Mouse (Mus musculus) CH12.LX (cell line): ENCODE measurements around the gene Tmem132d.

Experiments used
- CHD1 ChIP-seq: IDR thresholded peaks from 2 replicates; pipeline ENCODE4 v1.6.1; 2012; ENCODE audit warnings: low read depth, low read length, improper control_type of control experiment, inconsistent platforms
- CHD2 ChIP-seq: IDR thresholded peaks from 2 replicates; pipeline ENCODE4 v1.6.1; 2011; ENCODE audit warnings: low read length, improper control_type of control experiment
- CTCF ChIP-seq, 2 experiments: IDR thresholded peaks in 1 of 2; conservative IDR thresholded peaks in 1 of 2; 2 replicates each; pipeline ENCODE4 v1.5.1; 2011 to 2012; ENCODE audit warnings: low read depth in 2 of 2, low read length in 2 of 2, improper control_type of control experiment in 1 of 2, inconsistent platforms in 1 of 2, mild to moderate bottlenecking in 1 of 2, moderate library complexity in 1 of 2
- GABPA ChIP-seq: IDR thresholded peaks from 2 replicates; pipeline ENCODE4 v1.6.1; 2012; ENCODE audit warnings: low read depth, low read length, improper control_type of control experiment, inconsistent platforms; ENCODE audit not compliant: insufficient replicate concordance
- HCFC1 ChIP-seq: IDR thresholded peaks from 2 replicates; pipeline ENCODE4 v1.6.1; 2012; ENCODE audit warnings: low read depth, mild to moderate bottlenecking, inconsistent platforms, low read length, improper control_type of control experiment
- MAX ChIP-seq: IDR thresholded peaks from 2 replicates; pipeline ENCODE4 v1.6.1; 2011; ENCODE audit warnings: low read length, improper control_type of control experiment
- MAZ ChIP-seq: IDR thresholded peaks from 2 replicates; pipeline ENCODE4 v1.6.1; 2012; ENCODE audit warnings: low read depth, mild to moderate bottlenecking, inconsistent platforms, low read length, improper control_type of control experiment, moderate library complexity
- MXI1 ChIP-seq: IDR thresholded peaks from 2 replicates; pipeline ENCODE4 v1.6.1; 2011; ENCODE audit warnings: mild to moderate bottlenecking, low read depth, low read length, improper control_type of control experiment
- NRF1 ChIP-seq: IDR thresholded peaks from 2 replicates; pipeline ENCODE4 v1.6.1; 2014; ENCODE audit warnings: low read depth, mild to moderate bottlenecking, inconsistent platforms, low read length, improper control_type of control experiment, moderate library complexity
- TCF12 ChIP-seq: IDR thresholded peaks from 2 replicates; pipeline ENCODE4 v1.6.1; 2014; ENCODE audit warnings: low read depth, mild to moderate bottlenecking, inconsistent platforms, low read length, improper control_type of control experiment
- USF1 ChIP-seq: IDR thresholded peaks from 2 replicates; pipeline ENCODE4 v1.6.1; 2014; ENCODE audit warnings: low read depth, mild to moderate bottlenecking, inconsistent platforms, low read length, improper control_type of control experiment
- USF2 ChIP-seq: conservative IDR thresholded peaks from 2 replicates; pipeline ENCODE4 v1.6.1; 2011; ENCODE audit warnings: low read depth, low read length, improper control_type of control experiment
- ZNF384 ChIP-seq: IDR thresholded peaks from 2 replicates; pipeline ENCODE4 v1.6.1; 2012; ENCODE audit warnings: low read depth, low read length, improper control_type of control experiment, inconsistent platforms

DNA sequence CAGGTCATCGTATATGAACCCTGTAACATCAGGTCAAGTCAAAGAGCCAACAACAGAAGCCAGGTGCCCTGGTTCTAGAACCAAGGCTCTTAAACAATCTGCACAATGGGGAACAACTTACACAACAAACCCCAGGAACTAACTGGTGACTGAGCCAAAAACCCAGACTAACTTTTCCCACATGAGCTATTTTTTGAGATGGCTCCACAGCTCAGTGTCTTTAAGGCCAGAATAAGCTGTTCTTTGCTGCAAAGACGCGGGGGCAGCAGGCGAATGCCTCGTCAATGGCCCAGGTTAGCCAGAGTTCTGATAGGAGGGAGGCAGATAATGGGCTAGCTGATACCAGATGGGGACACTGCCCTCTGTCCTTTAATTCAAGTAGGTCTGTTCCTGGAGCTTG, 221.8 kb downstream of the Tmem132d start:
- no peak for TF ChIP-seq CTCF (conservative IDR thresholded peaks at IDR 0.05 in 1 of 2, IDR thresholded peaks at IDR 0.05 in 1 of 2; ENCODE audit: low read depth in 2 of 2, low read length in 2 of 2)
- no peak for TF ChIP-seq MAZ
- TF ChIP-seq MAX: no peak
- no peak for TF ChIP-seq NRF1
- TF ChIP-seq USF2: no peak
- TF ChIP-seq HCFC1: no peak
- TF ChIP-seq CHD1: no peak
- TF ChIP-seq TCF12: no peak
- no peak for TF ChIP-seq USF1
- no peak for TF ChIP-seq ZNF384
- no peak for TF ChIP-seq MXI1
- no peak for TF ChIP-seq CHD2
- TF ChIP-seq GABPA: no peak
